Mouse (Mus musculus): ENCODE data around the gene Sh3bp4.

- TF ChIP-seq CTCF (IDR thresholded peaks at IDR 0.05; ENCODE audit: extremely low read depth, insufficient read depth, insufficient read length, insufficient replicate concordance) (no peak), POLR2A (IDR thresholded peaks at IDR 0.05; ENCODE audit: low read depth, low read length) (no peak)
Observed at GRCm38 (mm10) chr1:89130429-89130828, 60.2 kb downstream of the Sh3bp4 start.
